Comparison of ENCODE assay signal across 8 mouse cellular contexts in the genomic region with DNA sequence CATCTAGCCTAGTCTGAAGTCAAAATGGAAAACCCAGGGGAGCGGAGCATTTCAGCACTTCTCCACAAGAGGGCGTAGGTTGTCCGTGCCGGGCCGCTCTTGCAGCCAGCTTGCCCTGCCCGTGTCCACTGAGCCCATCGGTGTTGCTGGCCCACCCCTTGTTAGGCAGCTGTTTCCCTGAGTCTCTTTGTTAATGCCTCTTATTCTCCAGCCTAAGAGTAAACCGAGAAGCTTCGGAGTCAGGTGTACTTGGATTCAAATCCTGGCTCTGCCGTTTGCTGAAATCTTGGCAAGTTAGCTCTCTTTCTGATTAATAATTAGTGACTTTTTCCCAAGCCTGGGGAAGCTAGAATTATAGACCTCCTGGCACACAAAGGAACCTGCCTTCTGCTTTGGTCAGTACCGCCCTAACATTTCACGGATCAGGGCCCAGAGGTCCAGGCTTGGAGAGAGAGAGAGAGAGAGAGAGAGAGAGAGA. TPM values are rescaled to one million over a fixed set of nuclear protein-coding genes. Genes with fewer than 3 reads are reported as not detected.
DNase-seq lines count a peak whose midpoint lies in the region; ATAC-seq lines count a peak whose summit lies in the region.

No protein-coding gene starts in this region.

- 6% methylated on average over 12 of the region's 12 CpGs for WGBS in intestine, embryonic 14.5 days
- 3% methylated on average over 12 of the region's 12 CpGs for WGBS in midbrain, embryonic 10.5 days

- H3K9me3 ChIP-seq in intestine, embryonic 14.5 days (ENCODE audit: control insufficient read depth, low read length): no peaks in the 10 kb centered on the region
- no peaks in the 10 kb centered on the region for H3K9me3 ChIP-seq in midbrain, embryonic 10.5 days (replicated peaks)

- no peak overlapping the region for H3K9ac ChIP-seq in intestine, embryonic 14.5 days (ENCODE audit: low read length)

- peak overlapping the region; percentile 34 for H3K4me2 ChIP-seq in intestine, embryonic 14.5 days (ENCODE audit: low read length)

- H3K4me1 ChIP-seq in intestine, embryonic 14.5 days (replicated peaks; ENCODE audit: control insufficient read depth, insufficient read depth, low read length): no peaks in the 10 kb centered on the region
- peaks cover 19% of the 10 kb centered on the region for H3K4me1 ChIP-seq in midbrain, embryonic 10.5 days

- H3K27ac ChIP-seq in intestine, embryonic 14.5 days (ENCODE audit: low read depth): no peak overlapping the region
- peak overlapping the region; percentile 84 for H3K27ac ChIP-seq in midbrain, embryonic 10.5 days (replicated peaks)

- intact Hi-C loops in left cerebral cortex, postnatal 25 days (cut with DNase I): loop anchor here (1.0 to 10.0 kb wide), 4 partner anchors 42 to 180 kb away; a partner anchor contains a TSS

- peak; percentile 84 to 95 for DNase-seq in adrenal gland, adult (ENCODE audit: inconsistent age in 2 of 2, low spot score in 1 of 2)
- DNase-seq in embryo, embryonic 10.5 days (ENCODE audit: low spot score): peak; percentile 93
- peak; percentile 77 for DNase-seq in gastrocnemius, postnatal 25 days
- peak; percentile 96 for DNase-seq in intestine, embryonic 14.5 days (ENCODE audit: low spot score)
- peak; percentile 83 to 90 for DNase-seq in left cerebral cortex, postnatal 25 days (ENCODE audit: low spot score in 2 of 2)
- DNase-seq in midbrain, embryonic 10.5 days (ENCODE audit: low spot score): peak; percentile 92
- peak; percentile 65 to 70 for DNase-seq in right cerebral cortex, postnatal 36 days (ENCODE audit: low spot score in 2 of 2)
- DNase-seq in yolk sac, embryonic 10.5 days (ENCODE audit: low spot score): peak; percentile 81

- H3K27me3 ChIP-seq in intestine, embryonic 14.5 days (replicated peaks; ENCODE audit: control insufficient read depth, insufficient read depth, low read length): no peaks in the 10 kb centered on the region
- no peaks in the 10 kb centered on the region for H3K27me3 ChIP-seq in midbrain, embryonic 10.5 days (ENCODE audit: low read depth, poor library complexity, severe bottlenecking)

- no peak overlapping the region for H3K4me3 ChIP-seq in intestine, embryonic 14.5 days (ENCODE audit: low read depth, low read length)
- peak overlapping the region; percentile 21; the same call in 1 of the 2 replicates for H3K4me3 ChIP-seq in midbrain, embryonic 10.5 days

- H3K36me3 ChIP-seq in intestine, embryonic 14.5 days (ENCODE audit: control insufficient read depth, insufficient read depth, low read length): no peaks in the 10 kb centered on the region
- H3K36me3 ChIP-seq in midbrain, embryonic 10.5 days: no peaks in the 10 kb centered on the region

- peak; percentile 51; the same call in 1 of the 2 replicates for ATAC-seq in intestine, embryonic 14.5 days (replicated peaks; ENCODE audit: low FRiP score, low TSS enrichment, low read depth)

RNA-seq across cellular contexts. Expression of a gene that starts 14.0 kb away (rescaled TPM):
- total RNA-seq in gastrocnemius, postnatal 25 days (2021): 10 to 100 TPM; 79.3 to 81.6 TPM
- polyA plus RNA-seq in intestine, embryonic 14.5 days (2014; fragmentation: Nextera tagmentation; extraction: Ambion mirVana): 258 and 299 TPM in 2 replicates
- total RNA-seq in left cerebral cortex, postnatal 25 days (2021): 100 to 1,000 TPM; 235 to 237 TPM
- 272 and 294 TPM in 2 replicates for polyA plus RNA-seq in midbrain, embryonic 10.5 days (2016; fragmentation: Nextera tagmentation; extraction: Ambion mirVana)

RNA-seq across cellular contexts. Expression of a gene that starts 41.3 kb away (rescaled TPM):
- 100 to 1,000 TPM; 345 to 440 TPM for total RNA-seq in gastrocnemius, postnatal 25 days (2021)
- polyA plus RNA-seq in intestine, embryonic 14.5 days (2014; fragmentation: Nextera tagmentation; extraction: Ambion mirVana): 190 and 194 TPM in 2 replicates
- 10 to 100 TPM; 63.5 to 75.4 TPM for total RNA-seq in left cerebral cortex, postnatal 25 days (2021)
- 13.7 and 23.4 TPM in 2 replicates for polyA plus RNA-seq in midbrain, embryonic 10.5 days (2016; fragmentation: Nextera tagmentation; extraction: Ambion mirVana)

Comparison
In these comparisons a context has a peak if more than half of its experiments do, and no peak if none do; other contexts are left out.
1. RNA of a gene that starts 41.3 kb away (total RNA-seq): 345 to 440 TPM in gastrocnemius, postnatal 25 days; 63.5 to 75.4 TPM in left cerebral cortex, postnatal 25 days; every median in the first group is over 4 times any median in the second.
2. Peak in every context shown above with its lines, with median percentiles within 50 percentile points of each other: DNase-seq.